Mouse (Mus musculus) lung, postnatal 0 days (tissue): ENCODE results near the gene Adrb1.

Experiments
- CTCF ChIP-seq: IDR thresholded peaks from 2 replicates; pipeline ENCODE4 v1.5.1; 2016; ENCODE audit warnings: antibody characterized with exemption, mild to moderate bottlenecking
- EP300 ChIP-seq: IDR thresholded peaks from 2 replicates; pipeline ENCODE4 v1.6.1; 2016; ENCODE audit warnings: antibody characterized with exemption, mild to moderate bottlenecking, control low read depth

- TF ChIP-seq CTCF = no peak
- no peak for TF ChIP-seq EP300
Measured at GRCm38 (mm10) chr19:56703238-56704097, 18.5 kb upstream of the Adrb1 start.
